Mouse (Mus musculus) embryonic fibroblast, embryonic 13.5 days (primary cell): ENCODE results near the gene Polr1d.

Experiments
- CTCF ChIP-seq: IDR thresholded peaks from 2 replicates; pipeline ENCODE4 v1.5.1; 2011; ENCODE audit warnings: mild to moderate bottlenecking, control low read depth, low read length, moderate library complexity, borderline replicate concordance; ENCODE audit not compliant: insufficient read depth
- POLR2A ChIP-seq: IDR thresholded peaks from 2 replicates; pipeline ENCODE4 v1.6.1; 2011; ENCODE audit warnings: low read depth, mild to moderate bottlenecking, control low read depth, low read length, moderate library complexity

- TF ChIP-seq CTCF (no peak), POLR2A (no peak)
Observed at GRCm38 (mm10) chr5:147134341-147135088, 57.7 kb downstream of the Polr1d start.
